Mouse (Mus musculus): ENCODE measurements around the gene Sacs.

- TF ChIP-seq CTCF (IDR thresholded peaks at IDR 0.05; ENCODE audit: control insufficient read depth, insufficient read depth, low read length): no peak
- no peak for TF ChIP-seq POLR2A (IDR thresholded peaks at IDR 0.05; ENCODE audit: borderline replicate concordance, control insufficient read depth, low read depth, low read length)
Measured at GRCm38 (mm10) chr14:61259084-61259483, 120.8 kb downstream of the Sacs start.

Measured in bone marrow, adult 2 months (tissue).